Mouse (Mus musculus) CH12.LX (cell line): ENCODE measurements at regions not wholly inside any gene's neighbourhood (a gene's known extent, or its start where the extent isn't known, plus 50 kb on each side); places are given as distances from the start of the nearest gene placed in this dataset.

Source experiments
- DNase-seq: peaks from one replicate; pipeline ENCODE4 v3.0.0-alpha.2; 2013; ENCODE audit errors: extremely low read depth
- H3K27ac ChIP-seq: 2 replicates; pipeline ENCODE4 v1.5.1; 2012; ENCODE audit warnings: low read depth, mild to moderate bottlenecking, control low read depth, moderate library complexity; ENCODE audit not compliant: insufficient read depth
- H3K27me3 ChIP-seq: replicated peaks from 2 replicates; pipeline ENCODE3; 2012; ENCODE audit warnings: inconsistent platforms
- H3K36me3 ChIP-seq, 2 experiments: replicated peaks in 1 of 2; 2 replicates each; pipeline versions ENCODE3 to v1.6.1; 2012; ENCODE audit warnings: inconsistent platforms in 1 of 2, low read length in 1 of 2, mild to moderate bottlenecking in 1 of 2, mixed read lengths in 1 of 2, moderate library complexity in 1 of 2; ENCODE audit not compliant: control insufficient read depth in 1 of 2, insufficient read depth in 1 of 2
- H3K4me1 ChIP-seq, 2 experiments: 2 replicates each; pipeline ENCODE4 v1.6.1; 2012; ENCODE audit warnings: inconsistent platforms in 1 of 2, moderate library complexity in 1 of 2; ENCODE audit not compliant: insufficient read depth in 2 of 2, control insufficient read depth in 1 of 2
- H3K4me2 ChIP-seq: 2 replicates; pipeline ENCODE4 v1.6.1; 2012; ENCODE audit warnings: low read depth, mild to moderate bottlenecking, control low read depth; ENCODE audit not compliant: poor library complexity, insufficient read depth, severe bottlenecking
- H3K4me3 ChIP-seq, 3 experiments: fragments of 150-350 bp in 1 of 3; sonication (generic) in 1 of 3; replicated peaks in 1 of 3; 2 replicates each; pipeline versions ENCODE3 to v1.5.1; 2011 to 2012; ENCODE audit warnings: low read depth in 2 of 3, low read length in 2 of 3, mild to moderate bottlenecking in 2 of 3, moderate library complexity in 2 of 3, control low read depth in 1 of 3, improper control_type of control experiment in 1 of 3, inconsistent platforms in 1 of 3, mixed read lengths in 1 of 3; ENCODE audit not compliant: poor library complexity in 1 of 3
- H3K79me2 ChIP-seq: replicated peaks from 2 replicates; pipeline ENCODE4 v1.6.1; 2012; ENCODE audit warnings: mild to moderate bottlenecking, moderate library complexity; ENCODE audit not compliant: control insufficient read depth, poor library complexity, insufficient read depth, severe bottlenecking; ENCODE audit errors: extremely low read depth
- H3K9ac ChIP-seq: 2 replicates; pipeline ENCODE4 v1.6.1; 2012; ENCODE audit warnings: low read depth, mild to moderate bottlenecking, control low read depth, moderate library complexity; ENCODE audit not compliant: insufficient read depth
- H3K9me3 ChIP-seq: replicated peaks from 2 replicates; pipeline ENCODE3; 2012; ENCODE audit warnings: low read length, inconsistent platforms, mixed read lengths
- BHLHE40 ChIP-seq: IDR thresholded peaks from 2 replicates; pipeline ENCODE4 v1.6.1; 2011; ENCODE audit warnings: mild to moderate bottlenecking, low read depth, low read length, improper control_type of control experiment
- CHD1 ChIP-seq: IDR thresholded peaks from 2 replicates; pipeline ENCODE4 v1.6.1; 2012; ENCODE audit warnings: low read depth, low read length, improper control_type of control experiment, inconsistent platforms
- CHD2 ChIP-seq: IDR thresholded peaks from 2 replicates; pipeline ENCODE4 v1.6.1; 2011; ENCODE audit warnings: low read length, improper control_type of control experiment
- CTCF ChIP-seq, 2 experiments: IDR thresholded peaks in 1 of 2; conservative IDR thresholded peaks in 1 of 2; 2 replicates each; pipeline ENCODE4 v1.5.1; 2011 to 2012; ENCODE audit warnings: low read depth in 2 of 2, low read length in 2 of 2, improper control_type of control experiment in 1 of 2, inconsistent platforms in 1 of 2, mild to moderate bottlenecking in 1 of 2, moderate library complexity in 1 of 2
- E2F4 ChIP-seq: IDR thresholded peaks from 2 replicates; pipeline ENCODE4 v1.6.1; 2011; ENCODE audit warnings: low read depth, low read length, improper control_type of control experiment; ENCODE audit not compliant: insufficient replicate concordance
- EP300 ChIP-seq: IDR thresholded peaks from 2 replicates; pipeline ENCODE4 v1.6.1; 2011; ENCODE audit warnings: low read length, improper control_type of control experiment
- HCFC1 ChIP-seq: IDR thresholded peaks from 2 replicates; pipeline ENCODE4 v1.6.1; 2012; ENCODE audit warnings: low read depth, mild to moderate bottlenecking, inconsistent platforms, low read length, improper control_type of control experiment
- IRF4 ChIP-seq: IDR thresholded peaks from 2 replicates; pipeline ENCODE4 v1.6.1; 2014; ENCODE audit warnings: low read depth, mild to moderate bottlenecking, inconsistent platforms, low read length, improper control_type of control experiment
- KAT2A ChIP-seq: IDR thresholded peaks from 2 replicates; pipeline ENCODE4 v1.6.1; 2012; ENCODE audit warnings: low read length, improper control_type of control experiment, inconsistent platforms; ENCODE audit not compliant: insufficient replicate concordance
- MAZ ChIP-seq: IDR thresholded peaks from 2 replicates; pipeline ENCODE4 v1.6.1; 2012; ENCODE audit warnings: low read depth, mild to moderate bottlenecking, inconsistent platforms, low read length, improper control_type of control experiment, moderate library complexity
- MEF2A ChIP-seq: IDR thresholded peaks from 2 replicates; pipeline ENCODE4 v1.6.1; 2014; ENCODE audit warnings: low read depth, mild to moderate bottlenecking, inconsistent platforms, low read length, improper control_type of control experiment, borderline replicate concordance
- MYC ChIP-seq: IDR thresholded peaks from 2 replicates; pipeline ENCODE4 v1.6.1; 2011; ENCODE audit warnings: low read depth, mild to moderate bottlenecking, improper control_type of control experiment, low read length
- NELFE ChIP-seq: IDR thresholded peaks from 2 replicates; pipeline ENCODE4 v1.6.1; 2011; ENCODE audit warnings: low read depth, low read length, improper control_type of control experiment
- NRF1 ChIP-seq: IDR thresholded peaks from 2 replicates; pipeline ENCODE4 v1.6.1; 2014; ENCODE audit warnings: low read depth, mild to moderate bottlenecking, inconsistent platforms, low read length, improper control_type of control experiment, moderate library complexity
- POLR2AphosphoS2 ChIP-seq: IDR thresholded peaks from 2 replicates; pipeline ENCODE4 v1.6.1; 2011; ENCODE audit warnings: low read depth, low read length, improper control_type of control experiment
- RAD21 ChIP-seq: IDR thresholded peaks from 2 replicates; pipeline ENCODE4 v1.6.1; 2011; ENCODE audit warnings: low read depth, mild to moderate bottlenecking, low read length, improper control_type of control experiment, moderate library complexity
- RCOR1 ChIP-seq: conservative IDR thresholded peaks from 2 replicates; pipeline ENCODE4 v1.6.1; 2012; ENCODE audit warnings: low read depth, mild to moderate bottlenecking, inconsistent platforms, low read length, improper control_type of control experiment
- SIN3A ChIP-seq: IDR thresholded peaks from 2 replicates; pipeline ENCODE4 v1.6.1; 2012; ENCODE audit warnings: low read length, improper control_type of control experiment, inconsistent platforms
- SMC3 ChIP-seq: IDR thresholded peaks from 2 replicates; pipeline ENCODE4 v1.6.1; 2011; ENCODE audit warnings: low read depth, low read length, improper control_type of control experiment
- USF1 ChIP-seq: IDR thresholded peaks from 2 replicates; pipeline ENCODE4 v1.6.1; 2014; ENCODE audit warnings: low read depth, mild to moderate bottlenecking, inconsistent platforms, low read length, improper control_type of control experiment
- ZC3H11A ChIP-seq: IDR thresholded peaks from 2 replicates; pipeline ENCODE4 v1.6.1; 2012; ENCODE audit warnings: low read depth, mild to moderate bottlenecking, inconsistent platforms, low read length, improper control_type of control experiment
- ZKSCAN1 ChIP-seq: IDR thresholded peaks from 2 replicates; pipeline ENCODE4 v1.6.1; 2012; ENCODE audit warnings: low read depth, inconsistent platforms, low read length, improper control_type of control experiment, borderline replicate concordance
- ZMIZ1 ChIP-seq: IDR thresholded peaks from 2 replicates; pipeline ENCODE4 v1.6.1; 2012; ENCODE audit warnings: low read depth, mild to moderate bottlenecking, inconsistent platforms, low read length, improper control_type of control experiment
- dilution Hi-C: fragments of 300-500 bp; cut with MboI; formaldehyde crosslinking; loops from 2 replicates; pipeline ENCODE4 v1.14.3; 2020; ENCODE audit warnings: low sequenced_read_pairs; ENCODE audit not compliant: extremely low pct_unique_long_range_greater_than_20kb, extremely low pct_ligation_motif_present
- in situ Hi-C: fragments of 300-500 bp; cut with MboI; formaldehyde crosslinking; loops from 3 replicates; pipeline ENCODE4 v1.14.3; 2019; ENCODE audit warnings: low sequenced_read_pairs, low pct_ligation_motif_present, low pct_unique_long_range_greater_than_20kb, mixed read lengths

- in situ Hi-C loops (no loop called here), dilution Hi-C loops (no loop called here)
- Histone ChIP-seq H3K4me3 (no peak overlapping the region), H3K27ac (no peak overlapping the region), H3K9ac (no peak overlapping the region), H3K9me3 (no peaks in the 10 kb centered on the region), H3K4me2 (no peak overlapping the region), H3K79me2 (no peaks in the 10 kb centered on the region), H3K36me3 (no peaks in the 10 kb centered on the region), H3K27me3 (no peaks in the 10 kb centered on the region), H3K4me1 (no peaks in the 10 kb centered on the region)
- TF ChIP-seq SIN3A (no peak), RAD21 (peak; percentile 44), ZMIZ1 (no peak), RCOR1 (no peak), CHD1 (no peak), CTCF (conservative IDR thresholded peaks at IDR 0.05 in 1 of 2, IDR thresholded peaks at IDR 0.05 in 1 of 2; ENCODE audit: low read depth in 2 of 2, low read length in 2 of 2) (peak in 1 of 2 experiments; percentile 28; a peak in 2 of 4 replicates)
- DNase-seq: no peak
Observed at GRCm38 (mm10) chr17:16667606-16668005, 396.3 kb upstream of the Zfp960 start.

GRCm38 (mm10) chr17:16704199-16704598 lies 359.7 kb upstream of the Zfp960 start:
- Histone ChIP-seq H3K9me3 (no peaks in the 10 kb centered on the region), H3K27me3 (no peaks in the 10 kb centered on the region), H3K79me2 (no peaks in the 10 kb centered on the region; the same call in 1 of the 2 replicates), H3K27ac (no peak overlapping the region), H3K4me2 (no peak overlapping the region), H3K4me1 (no peaks in the 10 kb centered on the region), H3K4me3 (no peak overlapping the region), H3K9ac (no peak overlapping the region), H3K36me3 (no peaks in the 10 kb centered on the region)
- TF ChIP-seq SIN3A (no peak), EP300 (no peak), E2F4 (no peak), RCOR1 (no peak), MAZ (no peak), ZC3H11A (no peak)
- dilution Hi-C loops (no loop called here), in situ Hi-C loops (no loop called here)
- no peak for DNase-seq

GRCm38 (mm10) chr17:16705890-16706289 lies 358.0 kb upstream of the Zfp960 start:
- no peak overlapping the region for H3K9ac ChIP-seq
- dilution Hi-C loops (no loop called here), in situ Hi-C loops (no loop called here)

More at GRCm38 (mm10) chr17:16705890-16706289, 358.0 kb upstream of the Zfp960 start:
- Histone ChIP-seq H3K79me2 (no peaks in the 10 kb centered on the region; the same call in 1 of the 2 replicates), H3K36me3 (no peaks in the 10 kb centered on the region)
- no peak for DNase-seq
- TF ChIP-seq NRF1 (no peak), CTCF (conservative IDR thresholded peaks at IDR 0.05 in 1 of 2, IDR thresholded peaks at IDR 0.05 in 1 of 2; ENCODE audit: low read depth in 2 of 2, low read length in 2 of 2) (no peak), RCOR1 (no peak), KAT2A (no peak), IRF4 (no peak), BHLHE40 (no peak), NELFE (no peak), CHD1 (no peak), POLR2AphosphoS2 (no peak), ZKSCAN1 (no peak), RAD21 (no peak), HCFC1 (no peak), MEF2A (no peak), USF1 (no peak), MYC (no peak), SMC3 (no peak), CHD2 (no peak), MAZ (no peak), SIN3A (no peak)
- TF ChIP-seq, all 38 proteins: peak for 0
- H3K4me1 ChIP-seq: no peaks in the 10 kb centered on the region
- H3K4me2 ChIP-seq: no peak overlapping the region
- H3K9me3 ChIP-seq: no peaks in the 10 kb centered on the region
- no peaks in the 10 kb centered on the region for H3K27me3 ChIP-seq
- H3K4me3 ChIP-seq: no peak overlapping the region
- H3K27ac ChIP-seq: no peak overlapping the region
